Mouse (Mus musculus) CH12.LX (cell line): Measurements from ENCODE around the gene Rims3. TPM values are rescaled to one million over a fixed set of nuclear protein-coding genes. Genes with fewer than 3 reads are reported as not detected.

Experiments used
- DNase-seq: peaks from one replicate; pipeline ENCODE4 v3.0.0-alpha.2; 2013; ENCODE audit errors: extremely low read depth
- H3K27ac ChIP-seq: 2 replicates; pipeline ENCODE4 v1.5.1; 2012; ENCODE audit warnings: low read depth, mild to moderate bottlenecking, control low read depth, moderate library complexity; ENCODE audit not compliant: insufficient read depth
- H3K27me3 ChIP-seq: replicated peaks from 2 replicates; pipeline ENCODE3; 2012; ENCODE audit warnings: inconsistent platforms
- H3K36me3 ChIP-seq, 2 experiments: replicated peaks in 1 of 2; 2 replicates each; pipeline versions ENCODE3 to v1.6.1; 2012; ENCODE audit warnings: inconsistent platforms in 1 of 2, low read length in 1 of 2, mild to moderate bottlenecking in 1 of 2, mixed read lengths in 1 of 2, moderate library complexity in 1 of 2; ENCODE audit not compliant: control insufficient read depth in 1 of 2, insufficient read depth in 1 of 2
- H3K4me1 ChIP-seq, 2 experiments: 2 replicates each; pipeline ENCODE4 v1.6.1; 2012; ENCODE audit warnings: inconsistent platforms in 1 of 2, moderate library complexity in 1 of 2; ENCODE audit not compliant: insufficient read depth in 2 of 2, control insufficient read depth in 1 of 2
- H3K4me2 ChIP-seq: 2 replicates; pipeline ENCODE4 v1.6.1; 2012; ENCODE audit warnings: low read depth, mild to moderate bottlenecking, control low read depth; ENCODE audit not compliant: poor library complexity, insufficient read depth, severe bottlenecking
- H3K4me3 ChIP-seq, 3 experiments: fragments of 150-350 bp in 1 of 3; sonication (generic) in 1 of 3; replicated peaks in 1 of 3; 2 replicates each; pipeline versions ENCODE3 to v1.5.1; 2011 to 2012; ENCODE audit warnings: low read depth in 2 of 3, low read length in 2 of 3, mild to moderate bottlenecking in 2 of 3, moderate library complexity in 2 of 3, control low read depth in 1 of 3, improper control_type of control experiment in 1 of 3, inconsistent platforms in 1 of 3, mixed read lengths in 1 of 3; ENCODE audit not compliant: poor library complexity in 1 of 3
- H3K79me2 ChIP-seq: replicated peaks from 2 replicates; pipeline ENCODE4 v1.6.1; 2012; ENCODE audit warnings: mild to moderate bottlenecking, moderate library complexity; ENCODE audit not compliant: control insufficient read depth, poor library complexity, insufficient read depth, severe bottlenecking; ENCODE audit errors: extremely low read depth
- H3K9ac ChIP-seq: 2 replicates; pipeline ENCODE4 v1.6.1; 2012; ENCODE audit warnings: low read depth, mild to moderate bottlenecking, control low read depth, moderate library complexity; ENCODE audit not compliant: insufficient read depth
- H3K9me3 ChIP-seq: replicated peaks from 2 replicates; pipeline ENCODE3; 2012; ENCODE audit warnings: low read length, inconsistent platforms, mixed read lengths
- CTCF ChIP-seq, 2 experiments: IDR thresholded peaks in 1 of 2; conservative IDR thresholded peaks in 1 of 2; 2 replicates each; pipeline ENCODE4 v1.5.1; 2011 to 2012; ENCODE audit warnings: low read depth in 2 of 2, low read length in 2 of 2, improper control_type of control experiment in 1 of 2, inconsistent platforms in 1 of 2, mild to moderate bottlenecking in 1 of 2, moderate library complexity in 1 of 2
- E2F4 ChIP-seq: IDR thresholded peaks from 2 replicates; pipeline ENCODE4 v1.6.1; 2011; ENCODE audit warnings: low read depth, low read length, improper control_type of control experiment; ENCODE audit not compliant: insufficient replicate concordance
- ELF1 ChIP-seq: IDR thresholded peaks from 2 replicates; pipeline ENCODE4 v1.6.1; 2014; ENCODE audit warnings: low read depth, mild to moderate bottlenecking, inconsistent platforms, low read length, improper control_type of control experiment
- EP300 ChIP-seq: IDR thresholded peaks from 2 replicates; pipeline ENCODE4 v1.6.1; 2011; ENCODE audit warnings: low read length, improper control_type of control experiment
- IRF4 ChIP-seq: IDR thresholded peaks from 2 replicates; pipeline ENCODE4 v1.6.1; 2014; ENCODE audit warnings: low read depth, mild to moderate bottlenecking, inconsistent platforms, low read length, improper control_type of control experiment
- JUND ChIP-seq: conservative IDR thresholded peaks from 2 replicates; pipeline ENCODE4 v1.6.1; 2011; ENCODE audit warnings: low read depth, low read length, improper control_type of control experiment
- KAT2A ChIP-seq: IDR thresholded peaks from 2 replicates; pipeline ENCODE4 v1.6.1; 2012; ENCODE audit warnings: low read length, improper control_type of control experiment, inconsistent platforms; ENCODE audit not compliant: insufficient replicate concordance
- MAZ ChIP-seq: IDR thresholded peaks from 2 replicates; pipeline ENCODE4 v1.6.1; 2012; ENCODE audit warnings: low read depth, mild to moderate bottlenecking, inconsistent platforms, low read length, improper control_type of control experiment, moderate library complexity
- MXI1 ChIP-seq: IDR thresholded peaks from 2 replicates; pipeline ENCODE4 v1.6.1; 2011; ENCODE audit warnings: mild to moderate bottlenecking, low read depth, low read length, improper control_type of control experiment
- MYC ChIP-seq: IDR thresholded peaks from 2 replicates; pipeline ENCODE4 v1.6.1; 2011; ENCODE audit warnings: low read depth, mild to moderate bottlenecking, improper control_type of control experiment, low read length
- NELFE ChIP-seq: IDR thresholded peaks from 2 replicates; pipeline ENCODE4 v1.6.1; 2011; ENCODE audit warnings: low read depth, low read length, improper control_type of control experiment
- NRF1 ChIP-seq: IDR thresholded peaks from 2 replicates; pipeline ENCODE4 v1.6.1; 2014; ENCODE audit warnings: low read depth, mild to moderate bottlenecking, inconsistent platforms, low read length, improper control_type of control experiment, moderate library complexity
- PAX5 ChIP-seq: IDR thresholded peaks from 2 replicates; pipeline ENCODE4 v1.6.1; 2012; ENCODE audit warnings: low read length, inconsistent platforms, mixed read lengths
- RAD21 ChIP-seq: IDR thresholded peaks from 2 replicates; pipeline ENCODE4 v1.6.1; 2011; ENCODE audit warnings: low read depth, mild to moderate bottlenecking, low read length, improper control_type of control experiment, moderate library complexity
- SIN3A ChIP-seq: IDR thresholded peaks from 2 replicates; pipeline ENCODE4 v1.6.1; 2012; ENCODE audit warnings: low read length, improper control_type of control experiment, inconsistent platforms
- TCF12 ChIP-seq: IDR thresholded peaks from 2 replicates; pipeline ENCODE4 v1.6.1; 2014; ENCODE audit warnings: low read depth, mild to moderate bottlenecking, inconsistent platforms, low read length, improper control_type of control experiment
- UBTF ChIP-seq: IDR thresholded peaks from 2 replicates; pipeline ENCODE4 v1.6.1; 2012; ENCODE audit warnings: low read depth, mild to moderate bottlenecking, inconsistent platforms, low read length, improper control_type of control experiment, moderate library complexity
- USF1 ChIP-seq: IDR thresholded peaks from 2 replicates; pipeline ENCODE4 v1.6.1; 2014; ENCODE audit warnings: low read depth, mild to moderate bottlenecking, inconsistent platforms, low read length, improper control_type of control experiment
- USF2 ChIP-seq: conservative IDR thresholded peaks from 2 replicates; pipeline ENCODE4 v1.6.1; 2011; ENCODE audit warnings: low read depth, low read length, improper control_type of control experiment
- ZKSCAN1 ChIP-seq: IDR thresholded peaks from 2 replicates; pipeline ENCODE4 v1.6.1; 2012; ENCODE audit warnings: low read depth, inconsistent platforms, low read length, improper control_type of control experiment, borderline replicate concordance
- ZMIZ1 ChIP-seq: IDR thresholded peaks from 2 replicates; pipeline ENCODE4 v1.6.1; 2012; ENCODE audit warnings: low read depth, mild to moderate bottlenecking, inconsistent platforms, low read length, improper control_type of control experiment
- dilution Hi-C: fragments of 300-500 bp; cut with MboI; formaldehyde crosslinking; loops from 2 replicates; pipeline ENCODE4 v1.14.3; 2020; ENCODE audit warnings: low sequenced_read_pairs; ENCODE audit not compliant: extremely low pct_unique_long_range_greater_than_20kb, extremely low pct_ligation_motif_present
- in situ Hi-C: fragments of 300-500 bp; cut with MboI; formaldehyde crosslinking; loops from 3 replicates; pipeline ENCODE4 v1.14.3; 2019; ENCODE audit warnings: low sequenced_read_pairs, low pct_ligation_motif_present, low pct_unique_long_range_greater_than_20kb, mixed read lengths
- polyA plus RNA-seq: library from polyadenylated mRNA; unstranded; fragments of >175 nt; gene quantifications from 2 replicates; pipeline ENCODE4 v1.2.1, GENCODE M21; 2012; ENCODE audit warnings: low read depth; ENCODE audit not compliant: insufficient read length
- total RNA-seq, 2 experiments: library from RNA; depleted of rRNA; stranded (reverse); fragments of 300-350 nt in 1 of 2; fragments of >200 nt in 1 of 2; gene quantifications; 2 replicates each; pipeline ENCODE4 v1.2.3; 2012 to 2014

Rims3 gene
- total and polyA plus RNA-seq, 3 experiments: 0.05 to 0.17 (median 0.13) TPM

GRCm38 (mm10) chr4:120850946-120851345 is 3.7 kb upstream of the Rims3 start (continued):
- TF ChIP-seq PAX5 (no peak), NELFE (no peak), USF1 (no peak), SIN3A (no peak), JUND (no peak), EP300 (no peak), MAZ (no peak), MYC (no peak), ZKSCAN1 (no peak), USF2 (no peak), KAT2A (no peak)

GRCm38 (mm10) chr4:120855360-120856060 is 894 bp downstream of the Rims3 start:
- H3K27ac ChIP-seq: no peak overlapping the region
- H3K79me2 ChIP-seq: no peaks in the 10 kb centered on the region
- in situ Hi-C loops: loop anchor here (25.0 kb wide), 1 partner anchor 268 kb away; the partner anchor contains the start of gene Gm8439
- H3K4me3 ChIP-seq: no peak overlapping the region
- peaks cover 9% of the 10 kb centered on the region for H3K9me3 ChIP-seq
- H3K27me3 ChIP-seq: peaks cover 36% of the 10 kb centered on the region
- no peak for TF ChIP-seq EP300
- no peak for TF ChIP-seq RAD21
- TF ChIP-seq NELFE: no peak
- TF ChIP-seq TCF12: no peak
- dilution Hi-C loops: no loop called here
- DNase-seq: no peak
- no peaks in the 10 kb centered on the region for H3K36me3 ChIP-seq
- no peak overlapping the region for H3K4me2 ChIP-seq
- H3K4me1 ChIP-seq: peaks cover 7 to 10% of the 10 kb centered on the region in 2 experiments; a peak in 3 of 4 replicates
- no peak overlapping the region for H3K9ac ChIP-seq

DNA sequence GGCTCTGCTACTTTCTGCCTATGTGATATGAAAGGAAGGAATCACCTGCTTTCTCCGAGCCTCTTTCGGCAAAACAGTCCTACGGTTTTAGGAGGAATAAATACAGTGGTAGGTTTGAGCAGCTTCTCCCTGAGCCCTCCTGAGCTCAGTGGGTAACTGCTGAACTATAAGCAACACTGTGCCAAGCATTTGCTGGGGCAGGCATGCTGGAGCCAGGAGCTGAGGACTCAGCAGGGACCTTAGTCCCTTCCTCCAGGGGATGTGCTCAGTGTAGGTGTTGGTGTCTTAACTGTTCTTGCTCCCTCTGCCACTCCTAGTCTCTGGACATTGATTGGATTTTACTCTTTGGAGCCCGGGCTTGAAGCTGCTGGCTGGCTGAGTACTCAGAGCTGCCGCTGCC is 1.8 kb downstream of the Rims3 start:
- no peak overlapping the region for H3K9ac ChIP-seq
- H3K79me2 ChIP-seq: no peaks in the 10 kb centered on the region
- no peak overlapping the region for H3K27ac ChIP-seq
- H3K4me2 ChIP-seq: no peak overlapping the region
- TF ChIP-seq EP300 (no peak), ZMIZ1 (no peak), NRF1 (no peak), CTCF (conservative IDR thresholded peaks at IDR 0.05 in 1 of 2, IDR thresholded peaks at IDR 0.05 in 1 of 2; ENCODE audit: low read depth in 2 of 2, low read length in 2 of 2) (no peak), MXI1 (no peak), UBTF (no peak), E2F4 (no peak), IRF4 (no peak), KAT2A (no peak), ELF1 (no peak)
- in situ Hi-C loops: loop anchor here (25.0 kb wide), 1 partner anchor 269 kb away; the partner anchor contains the start of gene Gm8439
- peaks cover 7% of the 10 kb centered on the region in 2 experiments; a peak in 3 of 4 replicates for H3K4me1 ChIP-seq
- H3K4me3 ChIP-seq: no peak overlapping the region
- H3K27me3 ChIP-seq: peaks cover 43% of the 10 kb centered on the region
- no peaks in the 10 kb centered on the region for H3K36me3 ChIP-seq
- no peak for DNase-seq
- dilution Hi-C loops: no loop called here
- H3K9me3 ChIP-seq: peaks cover 9% of the 10 kb centered on the region
